Mouse (Mus musculus) hindbrain, embryonic 15.5 days (tissue): ENCODE data around the gene Ash1l. TPM values are rescaled to one million over a fixed set of nuclear protein-coding genes. Genes with fewer than 3 reads are reported as not detected.
"Not testable (repeated sequence)": the region's sequence is repeated elsewhere in the genome, so short reads cannot be mapped to it uniquely, and the experiment has no call there.

Experiments
- ATAC-seq: fragments of 200-750 bp; cut with Nextera tagmentation; 2 replicates; pipeline ENCODE4 v1.8.0; 2017; ENCODE audit warnings: low read depth, moderate number of reproducible peaks, moderate TSS enrichment; ENCODE audit not compliant: low FRiP score
- H3K27ac ChIP-seq: fragments of 300-500 bp; sonication (generic); replicated peaks from 2 replicates; pipeline ENCODE4 v1.5.1; 2015; ENCODE audit warnings: mild to moderate bottlenecking, inconsistent platforms
- H3K27me3 ChIP-seq: fragments of 300-500 bp; sonication (generic); 2 replicates; pipeline ENCODE4 v1.6.1; 2015; ENCODE audit warnings: control low read depth, inconsistent platforms
- H3K36me3 ChIP-seq: fragments of 300-500 bp; sonication (generic); 2 replicates; pipeline ENCODE4 v1.6.1; 2015; ENCODE audit warnings: control low read depth, inconsistent platforms
- H3K4me1 ChIP-seq: fragments of 300-500 bp; sonication (generic); replicated peaks from 2 replicates; pipeline ENCODE4 v1.6.1; 2015; ENCODE audit warnings: control low read depth, inconsistent platforms
- H3K4me2 ChIP-seq: fragments of 300-500 bp; sonication (generic); 2 replicates; pipeline ENCODE4 v1.6.1; 2015; ENCODE audit warnings: moderate library complexity, mild to moderate bottlenecking, inconsistent platforms
- H3K4me3 ChIP-seq: fragments of 300-500 bp; sonication (generic); 2 replicates; pipeline ENCODE4 v1.5.1; 2015; ENCODE audit warnings: mild to moderate bottlenecking, inconsistent platforms
- H3K9ac ChIP-seq: fragments of 300-500 bp; sonication (generic); 2 replicates; pipeline ENCODE4 v1.6.1; 2015; ENCODE audit warnings: inconsistent platforms
- H3K9me3 ChIP-seq: fragments of 300-500 bp; sonication (generic); 2 replicates; pipeline ENCODE4 v1.6.1; 2016; ENCODE audit warnings: control low read depth, inconsistent platforms
- WGBS: fragments of 180-500 bp; shearing (Covaris S2); methylation state at CpG from one replicate; pipeline ENCODE4 v1.1.7; 2015; 5-methylcytosine and 5-hydroxymethylcytosine counted together
- polyA plus RNA-seq: library from polyadenylated mRNA; unstranded; fragments of >200 nt; fragmentation: Nextera tagmentation; extraction: Ambion mirVana; gene quantifications from 2 replicates; pipeline ENCODE4 v1.2.1, GENCODE M21; 2015

The Ash1l gene
- polyA plus RNA-seq, 1 experiment from 2014 or later: 17.5 TPM

DNA sequence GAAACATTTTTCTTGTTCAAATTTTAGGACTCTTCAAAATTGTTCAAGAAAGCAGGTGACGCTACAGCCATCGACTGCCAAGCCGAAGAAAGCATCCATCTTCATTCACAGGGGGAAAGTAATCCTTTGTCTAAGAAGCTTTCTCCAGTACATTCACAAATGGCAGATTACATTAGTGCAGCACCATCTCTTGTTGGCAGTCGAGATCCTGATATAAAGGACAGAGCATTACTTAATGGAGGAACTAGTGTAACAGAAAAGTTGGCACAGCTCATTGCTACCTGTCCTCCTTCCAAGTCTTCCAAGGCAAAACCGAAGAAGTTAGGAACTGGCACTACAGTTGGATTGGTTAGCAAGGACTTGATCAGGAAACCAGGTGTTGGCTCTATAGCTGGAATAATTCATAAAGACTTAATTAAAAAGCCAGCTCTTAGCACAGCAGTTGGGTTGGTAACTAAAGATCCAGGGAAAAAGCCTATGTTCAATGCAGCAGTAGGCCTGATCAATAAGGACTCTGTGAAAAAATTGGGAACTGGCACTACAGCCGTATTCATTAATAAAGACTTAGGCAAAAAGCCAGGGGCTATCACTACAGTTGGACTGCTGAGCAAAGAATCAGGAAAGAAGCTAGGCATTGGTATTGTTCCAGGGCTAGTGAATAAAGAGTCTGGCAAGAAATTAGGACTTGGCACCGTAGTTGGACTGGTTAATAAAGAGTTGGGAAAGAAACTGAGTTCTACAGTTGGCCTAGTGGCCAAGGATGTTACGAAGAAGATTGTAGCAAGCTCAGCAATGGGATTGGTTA is 31.0 kb downstream of the Ash1l start:
- Histone ChIP-seq H3K36me3 (peaks cover 34% of the 10 kb centered on the region), H3K4me3 (no peak overlapping the region), H3K4me1 (peaks cover 3% of the 10 kb centered on the region; the same call in 1 of the 2 replicates), H3K9ac (no peak overlapping the region), H3K4me2 (no peak overlapping the region), H3K9me3 (no peaks in the 10 kb centered on the region), H3K27ac (peak overlapping the region; percentile 5; the same call in 1 of the 2 replicates), H3K27me3 (no peaks in the 10 kb centered on the region)
- peak; percentile 56; the same call in 1 of the 2 replicates for ATAC-seq
- 72% methylated on average over 8 of the region's 8 CpGs for WGBS

- WGBS: 19% methylated on average over 4 of the region's 4 CpGs
- peak; percentile 75; the same call in 1 of the 2 replicates for ATAC-seq
- no peak overlapping the region for H3K4me3 ChIP-seq
- H3K36me3 ChIP-seq: peaks cover 34% of the 10 kb centered on the region
- no peak overlapping the region for H3K27ac ChIP-seq
- H3K4me1 ChIP-seq: peaks cover 3% of the 10 kb centered on the region; the same call in 1 of the 2 replicates
- H3K9ac ChIP-seq: no peak overlapping the region
- no peaks in the 10 kb centered on the region for H3K27me3 ChIP-seq
- no peak overlapping the region for H3K4me2 ChIP-seq
- H3K9me3 ChIP-seq: no peaks in the 10 kb centered on the region
Observed at GRCm38 (mm10) chr3:88983921-88984381, 33.5 kb downstream of the Ash1l start.

DNA sequence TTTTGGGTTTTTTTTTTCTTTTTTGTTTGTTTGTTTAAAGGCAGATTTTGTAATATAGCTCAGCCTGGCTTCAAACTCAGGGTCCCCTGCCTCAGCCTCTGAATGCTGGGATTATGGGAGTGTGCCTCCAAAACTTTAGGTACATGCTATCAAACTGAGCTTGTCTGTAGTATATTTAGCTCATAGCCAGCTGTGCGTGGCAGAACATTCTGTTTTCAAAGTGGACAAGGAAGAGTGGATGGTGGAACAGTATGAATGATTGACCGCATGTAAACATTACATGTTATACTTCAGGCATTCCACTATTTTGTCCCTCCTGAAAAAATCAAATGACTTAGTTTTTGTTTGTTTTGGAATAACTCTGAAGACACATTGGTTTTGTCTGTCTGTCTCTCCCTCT is 42.4 kb downstream of the Ash1l start:
- H3K36me3 ChIP-seq: no peaks in the 10 kb centered on the region
- H3K27me3 ChIP-seq: no peaks in the 10 kb centered on the region
- H3K9me3 ChIP-seq: no peaks in the 10 kb centered on the region
- no peak overlapping the region for H3K9ac ChIP-seq
- no peaks in the 10 kb centered on the region for H3K4me1 ChIP-seq
- H3K27ac ChIP-seq: no peak overlapping the region
- ATAC-seq: no peak
- 93% methylated on average over 2 of the region's 2 CpGs for WGBS
- H3K4me2 ChIP-seq: no peak overlapping the region
- H3K4me3 ChIP-seq: no peak overlapping the region

DNA sequence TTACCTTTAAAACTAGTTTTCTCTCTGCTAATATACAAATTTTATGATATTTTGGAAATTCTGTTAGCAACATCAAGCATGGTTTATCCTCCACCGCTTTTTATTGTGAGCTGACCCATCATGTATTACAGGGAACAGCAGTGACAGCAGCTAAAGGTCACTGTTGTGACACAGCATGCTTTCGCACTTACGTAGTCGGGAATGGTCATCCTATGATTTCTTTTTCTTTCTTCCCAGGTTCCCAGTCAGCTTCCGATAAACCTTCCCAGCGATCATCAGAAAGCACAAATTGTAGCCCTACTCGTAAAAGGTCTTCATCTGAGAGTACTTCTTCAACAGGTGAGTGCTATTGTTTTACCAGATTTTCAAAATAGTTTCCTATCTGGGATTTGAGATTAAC is 51.1 kb downstream of the Ash1l start:
- H3K9me3 ChIP-seq: no peaks in the 10 kb centered on the region
- peaks cover 34% of the 10 kb centered on the region for H3K36me3 ChIP-seq
- 95% methylated on average over 7 of the region's 7 CpGs for WGBS
- H3K27ac ChIP-seq: no peak overlapping the region
- no peak overlapping the region for H3K4me2 ChIP-seq
- ATAC-seq: no peak
- H3K4me1 ChIP-seq: no peaks in the 10 kb centered on the region
- no peak overlapping the region for H3K9ac ChIP-seq
- H3K27me3 ChIP-seq: no peaks in the 10 kb centered on the region
- H3K4me3 ChIP-seq: no peak overlapping the region

GRCm38 (mm10) chr3:89030896-89031295 is 80.5 kb downstream of the Ash1l start:
- H3K27me3 ChIP-seq, H3K27ac ChIP-seq, H3K4me1 ChIP-seq, H3K9me3 ChIP-seq, H3K4me3 ChIP-seq, H3K9ac ChIP-seq, ATAC-seq, H3K4me2 ChIP-seq: not testable (repeated sequence)
- 91% methylated on average over 5 of the region's 5 CpGs for WGBS
- H3K36me3 ChIP-seq: peaks cover 70% of the 10 kb centered on the region

- Histone ChIP-seq H3K36me3 (peaks cover 63% of the 10 kb centered on the region), H3K27me3 (no peaks in the 10 kb centered on the region), H3K4me1 (no peaks in the 10 kb centered on the region), H3K9ac (no peak overlapping the region), H3K4me2 (no peak overlapping the region), H3K27ac (no peak overlapping the region), H3K9me3 (no peaks in the 10 kb centered on the region), H3K4me3 (no peak overlapping the region)
- WGBS: 81% methylated on average over 4 of the region's 4 CpGs
- no peak for ATAC-seq
Observed at GRCm38 (mm10) chr3:89043359-89043758, 92.9 kb downstream of the Ash1l start.

GRCm38 (mm10) chr3:89058361-89058760 is 107.9 kb downstream of the Ash1l start:
- Histone ChIP-seq H3K4me2 (no peak overlapping the region), H3K4me3 (no peak overlapping the region), H3K9me3 (no peaks in the 10 kb centered on the region), H3K4me1 (no peaks in the 10 kb centered on the region), H3K27me3 (no peaks in the 10 kb centered on the region), H3K9ac (no peak overlapping the region), H3K27ac (no peak overlapping the region), H3K36me3 (peaks cover 89% of the 10 kb centered on the region)
- 97% methylated on average over 9 of the region's 9 CpGs for WGBS
- ATAC-seq: no peak

GRCm38 (mm10) chr3:89058783-89059182 is 108.4 kb downstream of the Ash1l start:
- H3K9ac ChIP-seq: no peak overlapping the region
- no peak overlapping the region for H3K4me2 ChIP-seq
- H3K4me3 ChIP-seq: no peak overlapping the region
- H3K27me3 ChIP-seq: no peaks in the 10 kb centered on the region
- H3K9me3 ChIP-seq: no peaks in the 10 kb centered on the region
- 77% methylated on average over 3 of the region's 3 CpGs for WGBS
- H3K36me3 ChIP-seq: peaks cover 89% of the 10 kb centered on the region
- no peak overlapping the region for H3K27ac ChIP-seq
- H3K4me1 ChIP-seq: no peaks in the 10 kb centered on the region
- no peak for ATAC-seq

DNA sequence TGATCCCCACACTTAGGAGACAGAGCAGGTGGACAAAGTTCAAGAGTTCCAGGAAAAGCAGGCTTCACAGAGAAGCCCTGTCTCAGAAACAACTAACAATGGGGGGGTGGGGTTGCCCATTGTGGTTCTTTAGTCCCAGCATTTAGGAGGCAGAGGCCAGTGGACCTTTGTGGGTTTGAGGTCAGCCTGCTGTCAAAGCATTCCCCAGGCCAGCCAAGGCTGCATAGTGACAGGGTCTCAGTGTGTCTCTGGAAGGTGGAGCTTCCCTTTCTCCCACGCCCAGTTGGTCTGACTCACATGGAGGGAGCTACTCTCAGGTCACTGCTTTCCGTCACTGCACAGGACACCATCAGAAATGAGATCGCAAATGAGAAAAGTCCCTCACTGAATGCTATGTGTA is 111.3 kb downstream of the Ash1l start:
- peaks cover 86% of the 10 kb centered on the region for H3K36me3 ChIP-seq
- H3K27ac ChIP-seq: no peak overlapping the region
- no peak overlapping the region for H3K9ac ChIP-seq
- ATAC-seq: no peak
- H3K4me2 ChIP-seq: no peak overlapping the region
- WGBS: 35% methylated on average over 3 of the region's 3 CpGs
- no peaks in the 10 kb centered on the region for H3K27me3 ChIP-seq
- H3K4me3 ChIP-seq: no peak overlapping the region
- H3K9me3 ChIP-seq: no peaks in the 10 kb centered on the region
- no peaks in the 10 kb centered on the region for H3K4me1 ChIP-seq

- no peak overlapping the region for H3K9ac ChIP-seq
- peaks cover 88% of the 10 kb centered on the region for H3K36me3 ChIP-seq
- no peak overlapping the region for H3K4me3 ChIP-seq
- H3K4me1 ChIP-seq: no peaks in the 10 kb centered on the region
- ATAC-seq: no peak
- no peaks in the 10 kb centered on the region for H3K27me3 ChIP-seq
- H3K27ac ChIP-seq: no peak overlapping the region
- no peak overlapping the region for H3K4me2 ChIP-seq
- no peaks in the 10 kb centered on the region for H3K9me3 ChIP-seq
Observed at GRCm38 (mm10) chr3:89067265-89067664, 116.8 kb downstream of the Ash1l start.

DNA sequence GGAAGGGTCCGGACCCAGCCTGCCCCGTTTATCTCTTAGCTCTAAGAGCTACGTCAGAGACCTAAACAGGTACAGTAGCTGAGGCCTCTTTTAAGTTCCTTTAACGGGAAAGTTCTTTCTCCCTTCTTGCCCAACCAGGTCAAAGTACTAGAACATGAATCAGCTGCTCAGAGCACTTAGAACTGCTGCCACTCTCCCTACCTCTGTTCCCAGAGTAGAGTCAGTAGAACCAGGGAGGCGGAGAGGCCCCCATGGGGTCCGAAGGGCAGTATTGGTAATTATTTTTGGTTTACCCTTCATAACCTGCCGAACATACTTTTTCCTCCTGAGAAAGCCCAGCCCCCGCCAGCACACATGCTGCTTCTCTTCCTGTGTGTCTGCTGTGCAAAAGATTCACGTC is 127.0 kb downstream of the Ash1l start:
- no peaks in the 10 kb centered on the region for H3K27me3 ChIP-seq
- H3K9ac ChIP-seq: no peak overlapping the region
- 90% methylated on average over 9 of the region's 9 CpGs for WGBS
- no peak for ATAC-seq
- H3K4me3 ChIP-seq: no peak overlapping the region
- no peak overlapping the region for H3K4me2 ChIP-seq
- peaks cover 68% of the 10 kb centered on the region for H3K36me3 ChIP-seq
- H3K4me1 ChIP-seq: no peaks in the 10 kb centered on the region
- no peak overlapping the region for H3K27ac ChIP-seq
- H3K9me3 ChIP-seq: no peaks in the 10 kb centered on the region

DNA sequence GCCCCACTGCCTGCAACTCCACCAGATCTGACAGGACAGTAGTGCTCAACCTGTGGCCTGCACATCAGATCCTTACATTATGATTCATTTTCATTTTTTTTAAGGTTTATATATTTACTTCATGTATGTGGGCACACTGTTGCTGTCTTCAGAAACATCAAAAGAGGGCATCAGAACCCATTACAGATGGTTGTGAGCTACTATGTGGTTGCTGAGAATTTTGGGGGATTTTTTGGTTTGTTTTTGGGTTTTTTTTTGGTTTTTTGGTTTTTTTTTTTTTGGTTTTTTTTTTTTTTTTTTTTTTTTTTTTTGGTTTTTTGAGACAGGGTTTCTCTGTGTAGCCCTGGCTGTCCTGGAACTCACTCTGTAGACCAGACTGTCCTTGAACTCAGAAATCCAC is 131.9 kb downstream of the Ash1l start:
- not testable (repeated sequence) for H3K4me2 ChIP-seq, H3K27ac ChIP-seq, H3K4me3 ChIP-seq, ATAC-seq, H3K4me1 ChIP-seq, H3K9ac ChIP-seq, H3K27me3 ChIP-seq, H3K9me3 ChIP-seq
- peaks cover 58% of the 10 kb centered on the region for H3K36me3 ChIP-seq

DNA sequence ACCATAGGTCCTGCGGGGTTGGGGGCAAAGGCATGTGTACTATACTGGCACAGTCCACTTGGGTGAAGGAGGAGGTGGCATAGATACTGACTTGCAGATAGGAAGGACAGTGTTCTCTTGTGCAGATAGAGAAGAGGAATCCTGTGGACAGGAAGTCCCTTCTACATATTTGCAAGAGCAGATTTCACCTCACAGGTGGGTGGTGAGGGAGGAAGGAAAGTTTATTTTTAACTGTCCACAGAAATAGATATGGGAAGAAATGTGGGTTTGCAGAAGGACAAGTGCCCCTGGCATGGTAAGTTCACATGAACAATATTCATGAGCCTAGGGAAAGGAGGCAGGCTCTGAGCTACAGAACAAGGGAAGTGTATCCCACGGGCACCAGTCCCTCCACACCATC is 133.7 kb downstream of the Ash1l start:
- Histone ChIP-seq H3K4me2 (no peak overlapping the region), H3K9ac (no peak overlapping the region), H3K4me3 (no peak overlapping the region), H3K27me3 (no peaks in the 10 kb centered on the region), H3K27ac (no peak overlapping the region), H3K4me1 (peaks cover 12% of the 10 kb centered on the region), H3K36me3 (peaks cover 62% of the 10 kb centered on the region), H3K9me3 (no peaks in the 10 kb centered on the region)
- WGBS: 71% methylated on average over 2 of the region's 2 CpGs
- ATAC-seq: no peak
